ENCODE assay signal across 32 mouse cellular contexts in genomic region chr5:136054301-136055077, GRCm38 (mm10). TPM values are rescaled to one million over a fixed set of nuclear protein-coding genes. Genes with fewer than 3 reads are reported as not detected.
DNase-seq lines count a peak whose midpoint lies in the region; ATAC-seq and TF ChIP-seq lines count a peak whose summit lies in the region.
"Had no signal": no experiment of that assay in that cellular context is flagged by ENCODE, and none has a peak within 500 bp of the region (broad histone marks: within the 10 kb centered on the region; RNA-seq: fewer than 3 reads in every experiment).

Upk3bl (plus strand) TSS chr5:136054492.

- no peak for TF ChIP-seq RAD21 in CH12.LX (IDR thresholded peaks at IDR 0.05; ENCODE audit: low read depth, low read length)

- TF ChIP-seq EP300 in CH12.LX (IDR thresholded peaks at IDR 0.05; ENCODE audit: low read length) = 0 out of 2 replicates have a peak, but pooled peaks have one; percentile 19

- H3K9ac ChIP-seq in embryonic facial prominence, embryonic 14.5 days (ENCODE audit: low read depth, low read length) = no peak within 1 kb of the TSS
- H3K9ac ChIP-seq in limb, embryonic 15.5 days = no peak within 1 kb of the TSS
- no peak within 1 kb of the TSS for H3K9ac ChIP-seq in CH12.LX (ENCODE audit: insufficient read depth, low read depth)
- H3K9ac ChIP-seq in stomach, embryonic 14.5 days (replicated peaks; ENCODE audit: low read depth, low read length) = no peak within 1 kb of the TSS
- H3K9ac ChIP-seq: embryonic facial prominence, embryonic 12.5 days; forebrain, embryonic 15.5 days; limb, embryonic 12.5 days; liver, embryonic 12.5 days; neural tube, embryonic 13.5 days had no signal

- no peaks in the 10 kb centered on the region for H3K9me3 ChIP-seq in embryonic facial prominence, embryonic 14.5 days (ENCODE audit: control insufficient read depth, low read length)
- H3K9me3 ChIP-seq in embryonic facial prominence, embryonic 10.5 days = no peaks in the 10 kb centered on the region
- no peaks in the 10 kb centered on the region for H3K9me3 ChIP-seq in limb, embryonic 15.5 days
- H3K9me3 ChIP-seq in limb, embryonic 10.5 days (replicated peaks) = no peaks in the 10 kb centered on the region
- peaks cover 2% of the 10 kb centered on the region for H3K9me3 ChIP-seq in CH12.LX (replicated peaks; ENCODE audit: low read length)
- no peaks in the 10 kb centered on the region for H3K9me3 ChIP-seq in stomach, embryonic 14.5 days (ENCODE audit: control insufficient read depth, low read depth, low read length)
- H3K9me3 ChIP-seq: embryonic facial prominence, embryonic 12.5 days; forebrain, embryonic 15.5 days; limb, embryonic 12.5 days; liver, embryonic 12.5 days; midbrain, embryonic 10.5 days; neural tube, embryonic 13.5 days had no signal

- H3K4me3 ChIP-seq in embryonic facial prominence, embryonic 14.5 days (ENCODE audit: low read depth, low read length) = no peak within 1 kb of the TSS
- no peak within 1 kb of the TSS for H3K4me3 ChIP-seq in embryonic facial prominence, embryonic 10.5 days
- H3K4me3 ChIP-seq in limb, embryonic 15.5 days = no peak within 1 kb of the TSS
- H3K4me3 ChIP-seq in limb, embryonic 10.5 days = no peak within 1 kb of the TSS
- no peak within 1 kb of the TSS for H3K4me3 ChIP-seq in CH12.LX (replicated peaks in 1 of 3; ENCODE audit: low read depth in 2 of 3, low read length in 2 of 3, poor library complexity in 1 of 3)
- H3K4me3 ChIP-seq in stomach, embryonic 14.5 days (ENCODE audit: low read depth, low read length) = no peak within 1 kb of the TSS
- no peak within 1 kb of the TSS for H3K4me3 ChIP-seq in left cerebral cortex, adult 2 months
- H3K4me3 ChIP-seq: embryonic facial prominence, embryonic 12.5 days; forebrain, embryonic 15.5 days; limb, embryonic 12.5 days; liver, embryonic 12.5 days; midbrain, embryonic 10.5 days; myocyte; neural tube, embryonic 13.5 days had no signal

- intact Hi-C loops in left cerebral cortex, adult 2 months (cut with DNase I) = no loop called here

- no peak for TF ChIP-seq POLR2A in CH12.LX (IDR thresholded peaks at IDR 0.05; ENCODE audit: low read depth, low read length)

- H3K4me2 ChIP-seq in embryonic facial prominence, embryonic 14.5 days (ENCODE audit: low read depth, low read length) = no peak within 1 kb of the TSS
- no peak within 1 kb of the TSS for H3K4me2 ChIP-seq in limb, embryonic 15.5 days
- peak within 1 kb of the TSS; percentile 42; the same call in 1 of the 2 replicates for H3K4me2 ChIP-seq in CH12.LX (ENCODE audit: insufficient read depth, low read depth, poor library complexity, severe bottlenecking)
- no peak within 1 kb of the TSS for H3K4me2 ChIP-seq in stomach, embryonic 14.5 days (replicated peaks; ENCODE audit: low read depth, low read length)
- H3K4me2 ChIP-seq: embryonic facial prominence, embryonic 12.5 days; forebrain, embryonic 15.5 days; heart, embryonic 11.5 days; limb, embryonic 12.5 days; liver, embryonic 12.5 days; neural tube, embryonic 13.5 days had no signal

- H3K27me3 ChIP-seq in embryonic facial prominence, embryonic 14.5 days (replicated peaks; ENCODE audit: control insufficient read depth, insufficient read depth, low read length) = no peaks in the 10 kb centered on the region
- peaks cover 6% of the 10 kb centered on the region for H3K27me3 ChIP-seq in embryonic facial prominence, embryonic 10.5 days (replicated peaks; ENCODE audit: low read depth, poor library complexity, severe bottlenecking)
- H3K27me3 ChIP-seq in limb, embryonic 15.5 days = 0 out of 2 replicates have a peak, but pooled peaks cover 9% of the 10 kb centered on the region
- peaks cover 12% of the 10 kb centered on the region; the same call in 1 of the 2 replicates for H3K27me3 ChIP-seq in limb, embryonic 10.5 days (ENCODE audit: low read depth, poor library complexity, severe bottlenecking)
- H3K27me3 ChIP-seq in CH12.LX (replicated peaks) = peaks cover 51% of the 10 kb centered on the region
- H3K27me3 ChIP-seq in stomach, embryonic 14.5 days (ENCODE audit: control insufficient read depth, insufficient read depth, low read length) = no peaks in the 10 kb centered on the region
- H3K27me3 ChIP-seq: embryonic facial prominence, embryonic 12.5 days; forebrain, embryonic 15.5 days; neural tube, embryonic 13.5 days had no signal

- no peak for TF ChIP-seq CTCF in CH12.LX (conservative IDR thresholded peaks at IDR 0.05 in 1 of 2, IDR thresholded peaks at IDR 0.05 in 1 of 2; ENCODE audit: low read depth in 2 of 2, low read length in 2 of 2)
- no peak for TF ChIP-seq CTCF in left cerebral cortex, adult 2 months (IDR thresholded peaks at IDR 0.05)

- in situ Hi-C loops in CH12.LX (cut with MboI; ENCODE audit: low pct_ligation_motif_present, low pct_unique_long_range_greater_than_20kb, low sequenced_read_pairs) = loop anchor here (5.0 kb wide), 1 partner anchor 72 kb away; the partner anchor contains the start of gene Zp3

- ATAC-seq in embryonic facial prominence, embryonic 14.5 days (ENCODE audit: low read depth) = no peak
- ATAC-seq in limb, embryonic 15.5 days (ENCODE audit: insufficient number of reproducible peaks, low FRiP score, low TSS enrichment, low read depth) = no peak
- no peak for ATAC-seq in stomach, embryonic 14.5 days (ENCODE audit: insufficient number of reproducible peaks, insufficient read depth, low FRiP score, low read depth)
- ATAC-seq: activated CD4-positive, CD25-positive, alpha-beta regulatory T cell, adult 4 months; CD4-positive, CD25-positive, alpha-beta regulatory T cell, adult 4 months; forebrain, embryonic 15.5 days; liver, embryonic 12.5 days; midbrain, embryonic 16.5 days had no signal

- H3K79me2 ChIP-seq in CH12.LX (replicated peaks; ENCODE audit: control insufficient read depth, extremely low read depth, insufficient read depth, poor library complexity, severe bottlenecking) = no peaks in the 10 kb centered on the region

- H3K4me1 ChIP-seq in embryonic facial prominence, embryonic 14.5 days (ENCODE audit: control insufficient read depth, insufficient read depth, low read length) = peaks cover 9% of the 10 kb centered on the region
- H3K4me1 ChIP-seq in embryonic facial prominence, embryonic 10.5 days = peaks cover 22% of the 10 kb centered on the region
- H3K4me1 ChIP-seq in limb, embryonic 15.5 days = peaks cover 16% of the 10 kb centered on the region
- peaks cover 15% of the 10 kb centered on the region for H3K4me1 ChIP-seq in limb, embryonic 10.5 days
- H3K4me1 ChIP-seq in CH12.LX (ENCODE audit: control insufficient read depth in 1 of 2, insufficient read depth in 2 of 2) = peaks cover 10 to 17% of the 10 kb centered on the region in 2 experiments; a peak in 3 of 4 replicates
- peaks cover 20% of the 10 kb centered on the region for H3K4me1 ChIP-seq in stomach, embryonic 14.5 days (ENCODE audit: control insufficient read depth, insufficient read depth, low read length)
- H3K4me1 ChIP-seq: liver, embryonic 12.5 days had no signal

- 87% methylated on average over 10 of the region's 11 CpGs for WGBS in embryonic facial prominence, embryonic 14.5 days
- WGBS in embryonic facial prominence, embryonic 10.5 days = 92% methylated on average over 11 of the region's 11 CpGs
- 86% methylated on average over 11 of the region's 11 CpGs for WGBS in limb, embryonic 15.5 days
- WGBS in limb, embryonic 10.5 days = 93% methylated on average over 11 of the region's 11 CpGs
- 80% methylated on average over 11 of the region's 11 CpGs for WGBS in stomach, embryonic 14.5 days

- no peak within 1 kb of the TSS for H3K27ac ChIP-seq in embryonic facial prominence, embryonic 14.5 days (replicated peaks; ENCODE audit: low read depth, low read length)
- no peak within 1 kb of the TSS for H3K27ac ChIP-seq in embryonic facial prominence, embryonic 10.5 days (replicated peaks)
- H3K27ac ChIP-seq in limb, embryonic 15.5 days = no peak within 1 kb of the TSS
- H3K27ac ChIP-seq in limb, embryonic 10.5 days = no peak within 1 kb of the TSS
- no peak within 1 kb of the TSS for H3K27ac ChIP-seq in CH12.LX (ENCODE audit: insufficient read depth, low read depth)
- H3K27ac ChIP-seq in stomach, embryonic 14.5 days (ENCODE audit: low read length) = no peak within 1 kb of the TSS
- no peak within 1 kb of the TSS for H3K27ac ChIP-seq in left cerebral cortex, adult 2 months
- H3K27ac ChIP-seq: embryonic facial prominence, embryonic 12.5 days; forebrain, embryonic 15.5 days; limb, embryonic 12.5 days; liver, embryonic 12.5 days; neural tube, embryonic 13.5 days had no signal

- DNase-seq in embryonic facial prominence, embryonic 14.5 days (ENCODE audit: low spot score) = no peak
- DNase-seq in embryonic facial prominence, embryonic 10.5 days (ENCODE audit: low spot score) = no peak
- no peak for DNase-seq in limb, embryonic 10.5 days (ENCODE audit: low spot score)
- DNase-seq in CH12.LX (ENCODE audit: extremely low read depth) = peak; percentile 79
- no peak for DNase-seq in left cerebral cortex, adult 2 months (ENCODE audit: extremely low spot score in 1 of 2, low spot score in 2 of 2)
- DNase-seq in MN1 (ENCODE audit: low spot score) = no peak
- DNase-seq: adrenal gland, adult 8-10 months; cerebellum, adult 11-12 months; cerebellum, postnatal 10 days; gastrocnemius, postnatal 14 days; heart, adult 11 months; kidney, adult 11 months; layer of hippocampus, adult 9-11 months; lung, adult 18-20 months; thymus, postnatal 14 days had no signal

- dilution Hi-C loops in CH12.LX (cut with MboI; ENCODE audit: extremely low pct_ligation_motif_present, extremely low pct_unique_long_range_greater_than_20kb, low sequenced_read_pairs) = no loop called here

- H3K36me3 ChIP-seq in embryonic facial prominence, embryonic 14.5 days (ENCODE audit: control insufficient read depth, insufficient read depth, low read length) = no peaks in the 10 kb centered on the region
- H3K36me3 ChIP-seq in embryonic facial prominence, embryonic 10.5 days (replicated peaks) = no peaks in the 10 kb centered on the region
- no peaks in the 10 kb centered on the region for H3K36me3 ChIP-seq in limb, embryonic 15.5 days
- no peaks in the 10 kb centered on the region for H3K36me3 ChIP-seq in limb, embryonic 10.5 days
- H3K36me3 ChIP-seq in CH12.LX (replicated peaks in 1 of 2; ENCODE audit: control insufficient read depth in 1 of 2, insufficient read depth in 1 of 2, low read length in 1 of 2) = no peaks in the 10 kb centered on the region
- no peaks in the 10 kb centered on the region for H3K36me3 ChIP-seq in stomach, embryonic 14.5 days (ENCODE audit: control insufficient read depth, insufficient read depth, low read length)
- H3K36me3 ChIP-seq: embryonic facial prominence, embryonic 12.5 days; forebrain, embryonic 15.5 days; limb, embryonic 12.5 days; liver, embryonic 12.5 days; midbrain, embryonic 10.5 days; neural tube, embryonic 13.5 days had no signal

RNA-seq across cellular contexts. Expression of gene Upk3bl, which starts in this region (rescaled TPM):
- 17.1 and 28.1 TPM in 2 replicates for polyA plus RNA-seq in embryonic facial prominence, embryonic 14.5 days (2014; fragmentation: Nextera tagmentation; extraction: Ambion mirVana)
- polyA plus RNA-seq in embryonic facial prominence, embryonic 10.5 days (2016; fragmentation: Nextera tagmentation; extraction: Ambion mirVana) = 6.0 and 6.7 TPM in 2 replicates
- 58.9 and 59.3 TPM in 2 replicates for polyA plus RNA-seq in limb, embryonic 15.5 days (2015; fragmentation: Nextera tagmentation; extraction: Ambion mirVana)
- polyA plus RNA-seq in limb, embryonic 10.5 days (2016; fragmentation: Nextera tagmentation; extraction: Ambion mirVana) = 3.5 and 4.9 TPM in 2 replicates
- not detected in 2 replicates for total RNA-seq in CH12.LX (2012; rRNA removed)
- not detected in 2 replicates for total RNA-seq in CH12.LX (2014; rRNA removed)
- not detected in 2 replicates for polyA plus RNA-seq in CH12.LX (2012; ENCODE audit: insufficient read length, low read depth)
- polyA plus RNA-seq in stomach, embryonic 14.5 days (2014; fragmentation: Nextera tagmentation; extraction: Ambion mirVana) = 62.4 and 63.0 TPM in 2 replicates
- total RNA-seq in left cerebral cortex, adult 2 months (2021) = not detected
- total RNA-seq: hematopoietic stem cell, adult 5-6 weeks; MEL had no signal
- polyA plus RNA-seq: activated CD4-positive, CD25-positive, alpha-beta regulatory T cell, adult 4 months; CD4-positive, CD25-positive, alpha-beta regulatory T cell, adult 4 months; forebrain, embryonic 15.5 days; heart, postnatal 0 days; midbrain, embryonic 16.5 days; myocyte; neural tube, embryonic 13.5 days; spleen, adult 2 months had no signal

Comparison
In these comparisons a context has a peak if more than half of its experiments do, and no peak if none do; other contexts are left out.
1. Peak in DNase-seq and H3K4me2 ChIP-seq in CH12.LX; RNA of the gene not detected or under 1 TPM.